ENCODE assay signal across 8 mouse cellular contexts in genomic region chr10:56468993-56469712, GRCm38 (mm10).
DNase-seq lines count a peak whose midpoint lies in the region; ATAC-seq and TF ChIP-seq lines count a peak whose summit lies in the region.

No protein-coding gene starts in this region.

- no peak overlapping the region for H3K9ac ChIP-seq in intestine, embryonic 16.5 days (ENCODE audit: low read depth, low read length)
- H3K9ac ChIP-seq in forebrain, postnatal 0 days = no peak overlapping the region

- no peak for TF ChIP-seq CTCF in layer of hippocampus, adult 2 months (conservative IDR thresholded peaks at IDR 0.05)
- no peak for TF ChIP-seq CTCF in forebrain, postnatal 0 days (IDR thresholded peaks at IDR 0.05; ENCODE audit: low read depth)

- no peaks in the 10 kb centered on the region for H3K9me3 ChIP-seq in intestine, embryonic 16.5 days (ENCODE audit: control insufficient read depth, low read length)
- no peaks in the 10 kb centered on the region for H3K9me3 ChIP-seq in forebrain, postnatal 0 days (ENCODE audit: low read length)

- no peaks in the 10 kb centered on the region for H3K4me1 ChIP-seq in intestine, embryonic 16.5 days (ENCODE audit: control insufficient read depth, insufficient read depth, low read length)
- H3K4me1 ChIP-seq in forebrain, postnatal 0 days (ENCODE audit: insufficient read depth) = no peaks in the 10 kb centered on the region

- no peak for DNase-seq in layer of hippocampus, adult 2 months (ENCODE audit: low spot score in 2 of 2)
- no peak for DNase-seq in layer of hippocampus, adult 8-10 months (ENCODE audit: low spot score in 2 of 2)
- DNase-seq in adrenal gland, adult 8-10 months = peak; percentile 11
- DNase-seq in gastrocnemius, postnatal 25 days = peak; percentile 25
- no peak for DNase-seq in cerebellum, postnatal 36 days
- no peak for DNase-seq in forebrain, postnatal 0 days

- H3K27ac ChIP-seq in layer of hippocampus, adult 2 months = 0 out of 2 replicates have a peak overlapping the region, but pooled peaks have one; percentile 18
- H3K27ac ChIP-seq in intestine, embryonic 16.5 days (ENCODE audit: low read length) = 0 out of 2 replicates have a peak overlapping the region, but pooled peaks have one; percentile 2
- H3K27ac ChIP-seq in forebrain, postnatal 0 days (ENCODE audit: low read depth, low read length) = no peak overlapping the region

- H3K36me3 ChIP-seq in intestine, embryonic 16.5 days (ENCODE audit: control insufficient read depth, insufficient read depth, low read length) = no peaks in the 10 kb centered on the region
- H3K36me3 ChIP-seq in forebrain, postnatal 0 days (ENCODE audit: insufficient read depth) = no peaks in the 10 kb centered on the region

- peak overlapping the region; percentile 37 for H3K4me2 ChIP-seq in intestine, embryonic 16.5 days (ENCODE audit: low read depth, low read length)
- no peak overlapping the region for H3K4me2 ChIP-seq in forebrain, postnatal 0 days (ENCODE audit: low read depth)

- peak overlapping the region; percentile 32 for H3K4me3 ChIP-seq in layer of hippocampus, adult 2 months
- H3K4me3 ChIP-seq in intestine, embryonic 16.5 days (ENCODE audit: low read length) = peak overlapping the region; percentile 16
- H3K4me3 ChIP-seq in forebrain, postnatal 0 days (ENCODE audit: low read depth, low read length) = no peak overlapping the region

- H3K27me3 ChIP-seq in intestine, embryonic 16.5 days (replicated peaks; ENCODE audit: control insufficient read depth, insufficient read depth, low read length) = no peaks in the 10 kb centered on the region
- no peaks in the 10 kb centered on the region for H3K27me3 ChIP-seq in forebrain, postnatal 0 days (ENCODE audit: insufficient read depth, low read length)

- WGBS in intestine, embryonic 16.5 days = 36% methylated on average over 15 of the region's 15 CpGs
- WGBS in forebrain, postnatal 0 days = 69% methylated on average over 15 of the region's 15 CpGs

- peak; percentile 38; the same call in 1 of the 2 replicates for ATAC-seq in intestine, embryonic 16.5 days
- peak; percentile 67 for ATAC-seq in megakaryocyte-erythroid progenitor cell, adult 5-6 weeks (replicated peaks; ENCODE audit: low FRiP score, low TSS enrichment, poor library complexity, severe bottlenecking)
- no peak for ATAC-seq in forebrain, postnatal 0 days

Comparison
In these comparisons a context has a peak if more than half of its experiments do, and no peak if none do; other contexts are left out.
1. DNase-seq: peak in adrenal gland, adult 8-10 months (single experiment) and gastrocnemius, postnatal 25 days (single experiment); none in layer of hippocampus, adult 2 months (0 of 2), layer of hippocampus, adult 8-10 months (0 of 2), cerebellum, postnatal 36 days (0 of 2) and forebrain, postnatal 0 days (single experiment).